Mouse (Mus musculus) stomach, postnatal 0 days (tissue): ENCODE results near the gene Adcy5. TPM values are rescaled to one million over a fixed set of nuclear protein-coding genes. Genes with fewer than 3 reads are reported as not detected.

Source experiments
- ATAC-seq: fragments of 200-750 bp; cut with Nextera tagmentation; 2 replicates; pipeline ENCODE4 v1.8.0; 2017; ENCODE audit not compliant: low FRiP score, low TSS enrichment
- DNase-seq: peaks from one replicate; pipeline ENCODE4 v3.0.0-alpha.2; 2016; ENCODE audit warnings: low spot score
- H3K27ac ChIP-seq: fragments of 300-500 bp; sonication (generic); replicated peaks from 2 replicates; pipeline ENCODE4 v1.5.1; 2014; ENCODE audit warnings: mild to moderate bottlenecking, control low read depth
- H3K27me3 ChIP-seq: fragments of 300-500 bp; sonication (generic); 2 replicates; pipeline ENCODE4 v1.6.1; 2014; ENCODE audit warnings: low read length; ENCODE audit not compliant: control insufficient read depth, insufficient read depth
- H3K36me3 ChIP-seq: fragments of 300-500 bp; sonication (generic); 2 replicates; pipeline ENCODE4 v1.6.1; 2014; ENCODE audit warnings: low read length, mixed read lengths; ENCODE audit not compliant: control insufficient read depth, insufficient read depth
- H3K4me1 ChIP-seq: fragments of 300-500 bp; sonication (generic); replicated peaks from 2 replicates; pipeline ENCODE4 v1.6.1; 2014; ENCODE audit warnings: antibody characterized with exemption; ENCODE audit not compliant: control insufficient read depth, insufficient read depth
- H3K4me2 ChIP-seq: fragments of 300-500 bp; sonication (generic); replicated peaks from 2 replicates; pipeline ENCODE4 v1.6.1; 2014; ENCODE audit warnings: low read depth, mild to moderate bottlenecking, control low read depth, moderate library complexity
- H3K4me3 ChIP-seq: fragments of 300-500 bp; sonication (generic); 2 replicates; pipeline ENCODE4 v1.5.1; 2014; ENCODE audit warnings: low read depth, low read length, control low read depth
- H3K9ac ChIP-seq: fragments of 300-500 bp; sonication (generic); 2 replicates; pipeline ENCODE4 v1.6.1; 2014; ENCODE audit warnings: mild to moderate bottlenecking, low read length, control low read depth, mixed read lengths
- H3K9me3 ChIP-seq: fragments of 300-500 bp; sonication (generic); 2 replicates; pipeline ENCODE4 v1.6.1; 2016; ENCODE audit warnings: low read length; ENCODE audit not compliant: control insufficient read depth
- CTCF ChIP-seq: IDR thresholded peaks from 2 replicates; pipeline ENCODE4 v1.5.1; 2016; ENCODE audit warnings: antibody characterized with exemption, low read depth, mild to moderate bottlenecking, moderate library complexity
- EP300 ChIP-seq: optimal IDR thresholded peaks from 2 replicates; pipeline ENCODE3; 2016; ENCODE audit warnings: antibody characterized with exemption
- WGBS: fragments of 180-500 bp; shearing (Covaris S2); extraction: QIAGEN DNeasy Blood & Tissue Kit; methylation state at CpG from one replicate; pipeline ENCODE4 v1.1.7; 2014; 5-methylcytosine and 5-hydroxymethylcytosine counted together
- polyA plus RNA-seq: library from polyadenylated mRNA; unstranded; fragments of >200 nt; fragmentation: Nextera tagmentation; extraction: Ambion mirVana; gene quantifications from 2 replicates; pipeline ENCODE4 v1.2.1, GENCODE M21; 2015

The Adcy5 gene
- polyA plus RNA-seq, 1 experiment from 2014 or later, result 2.2 TPM

- Histone ChIP-seq H3K9ac (no peak overlapping the region), H3K9me3 (no peaks in the 10 kb centered on the region), H3K36me3 (no peaks in the 10 kb centered on the region), H3K27me3 (no peaks in the 10 kb centered on the region), H3K4me3 (no peak overlapping the region), H3K4me1 (0 out of 2 replicates have a peak, but pooled peaks cover 2% of the 10 kb centered on the region), H3K4me2 (no peak overlapping the region; the same call in 1 of the 2 replicates), H3K27ac (peak overlapping the region; percentile 79; the same call in 1 of the 2 replicates)
- TF ChIP-seq EP300 (no peak), CTCF (peak; percentile 63)
- 49% methylated on average over 8 of the region's 8 CpGs for WGBS
- DNase-seq (no peak), ATAC-seq (peak; percentile 53)
These were observed 43.5 kb upstream of the Adcy5 start for GRCm38 (mm10) chr16:35111143-35111620.

DNA sequence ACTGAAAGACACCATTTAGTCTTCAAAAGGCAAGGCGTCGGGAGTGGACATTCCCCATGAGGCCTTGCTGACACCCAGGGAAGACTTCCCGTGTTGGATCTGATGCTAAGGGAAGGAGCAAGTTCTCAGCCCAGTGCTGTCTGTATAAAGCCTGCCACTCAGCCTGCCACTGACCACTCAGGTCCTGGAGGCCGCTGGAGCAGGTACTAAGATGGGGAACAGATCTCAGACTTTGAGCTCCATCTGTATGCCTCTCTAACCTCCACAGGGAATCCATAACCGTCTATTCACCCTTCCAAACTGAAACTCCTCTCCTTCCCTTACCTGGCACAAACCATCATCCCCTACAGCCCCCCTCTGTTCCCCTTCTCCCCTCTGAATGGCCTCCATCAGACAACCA, 41.2 kb upstream of the Adcy5 start:
- TF ChIP-seq EP300, result no peak
- no peak for TF ChIP-seq CTCF
- Histone ChIP-seq H3K4me1 (0 out of 2 replicates have a peak, but pooled peaks cover 2% of the 10 kb centered on the region), H3K36me3 (no peaks in the 10 kb centered on the region), H3K4me2 (no peak overlapping the region), H3K9me3 (no peaks in the 10 kb centered on the region), H3K27me3 (no peaks in the 10 kb centered on the region), H3K4me3 (no peak overlapping the region), H3K27ac (no peak overlapping the region), H3K9ac (no peak overlapping the region)
- ATAC-seq (no peak), DNase-seq (no peak)
- 81% methylated on average over 5 of the region's 5 CpGs for WGBS

DNA sequence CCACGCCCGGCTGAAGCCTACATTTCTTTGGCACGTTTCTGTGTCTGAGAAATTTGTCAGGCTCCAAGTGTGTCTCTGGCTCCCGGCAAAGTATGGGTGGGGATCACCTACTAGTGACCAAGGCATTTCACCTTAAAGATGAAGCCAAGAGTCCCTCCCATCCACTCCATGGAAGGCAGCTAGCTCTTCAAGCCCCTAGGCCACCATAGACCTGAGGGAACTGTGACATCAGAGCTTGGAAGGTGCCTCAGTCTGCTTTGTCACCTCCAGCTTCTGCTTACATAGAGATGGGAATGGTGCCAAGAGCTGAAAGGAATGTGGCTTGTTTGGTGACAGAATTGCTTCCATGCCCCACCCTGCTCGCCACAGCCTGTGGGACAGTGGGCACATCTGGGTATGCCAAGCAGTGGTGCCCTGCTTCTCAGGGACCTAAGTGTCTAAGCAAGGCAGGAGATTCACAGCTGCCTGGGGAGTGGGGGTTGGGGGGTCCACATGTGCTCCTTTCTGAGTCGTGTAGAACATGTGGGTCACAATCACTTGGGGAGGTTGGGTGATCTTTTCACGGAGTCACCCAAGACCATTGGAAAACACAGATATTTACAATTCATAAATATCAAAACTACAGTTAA, 38.2 kb upstream of the Adcy5 start:
- Histone ChIP-seq H3K9me3 (no peaks in the 10 kb centered on the region), H3K4me2 (no peak overlapping the region), H3K4me3 (no peak overlapping the region), H3K27me3 (no peaks in the 10 kb centered on the region), H3K4me1 (no peaks in the 10 kb centered on the region), H3K9ac (no peak overlapping the region), H3K36me3 (no peaks in the 10 kb centered on the region), H3K27ac (no peak overlapping the region)
- DNase-seq (peak; percentile 50), ATAC-seq (peak; percentile 64; the same call in 1 of the 2 replicates)
- no peak for TF ChIP-seq CTCF
- TF ChIP-seq EP300, result no peak
- WGBS, result 64% methylated on average over 7 of the region's 7 CpGs

DNA sequence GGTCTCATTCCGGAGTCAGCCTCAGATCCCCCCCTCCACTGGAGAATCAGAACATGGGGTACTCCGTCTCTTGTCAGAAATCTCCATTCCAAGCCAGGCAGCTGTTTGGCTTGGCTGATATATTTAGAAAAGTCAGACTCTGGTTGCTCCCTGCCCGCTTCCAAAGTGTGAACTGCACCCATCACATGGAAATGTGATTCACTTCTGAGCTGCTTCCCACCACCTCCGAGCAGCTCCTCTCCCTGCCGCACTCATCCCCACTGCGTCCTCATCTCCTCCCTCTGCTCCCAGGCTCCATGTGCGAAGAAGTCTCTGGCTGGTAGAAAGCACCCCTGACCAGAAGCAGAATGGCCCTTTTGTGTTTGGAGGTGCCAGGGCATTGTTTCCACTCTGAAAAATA, 37.2 kb upstream of the Adcy5 start:
- H3K4me2 ChIP-seq, result no peak overlapping the region
- WGBS, result 54% methylated on average over 7 of the region's 7 CpGs
- ATAC-seq, result no peak

DNA sequence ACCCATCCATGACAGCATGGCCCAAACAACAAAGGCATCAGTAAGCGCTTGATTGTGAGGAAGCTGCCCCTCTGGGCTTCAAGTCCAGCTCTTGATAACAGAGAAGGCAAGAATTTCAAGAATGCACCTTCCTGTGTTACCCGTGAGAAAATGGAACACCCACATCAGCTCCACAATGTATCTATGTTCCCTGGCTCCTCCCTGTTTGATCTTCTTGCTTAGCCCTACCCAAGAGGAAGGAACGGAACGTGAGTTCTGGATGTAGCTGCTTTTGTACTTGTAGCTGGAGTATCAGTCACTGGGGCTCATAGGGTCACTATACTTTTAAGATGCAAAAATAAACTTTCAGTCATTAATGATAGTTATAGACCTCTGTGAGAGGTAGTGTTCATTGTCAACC, 34.1 kb upstream of the Adcy5 start:
- Histone ChIP-seq H3K27ac (no peak overlapping the region), H3K36me3 (no peaks in the 10 kb centered on the region), H3K9ac (no peak overlapping the region), H3K4me3 (no peak overlapping the region), H3K27me3 (no peaks in the 10 kb centered on the region), H3K4me2 (no peak overlapping the region), H3K4me1 (no peaks in the 10 kb centered on the region), H3K9me3 (no peaks in the 10 kb centered on the region)
- DNase-seq (no peak), ATAC-seq (no peak)
- 55% methylated on average over 4 of the region's 4 CpGs for WGBS
- no peak for TF ChIP-seq CTCF
- TF ChIP-seq EP300, result no peak

More for the DNA sequence above, 37.2 kb upstream of the Adcy5 start:
- TF ChIP-seq CTCF, result no peak
- no peak for TF ChIP-seq EP300
- H3K9me3 ChIP-seq, result no peaks in the 10 kb centered on the region
- no peak overlapping the region for H3K4me3 ChIP-seq
- H3K27me3 ChIP-seq, result no peaks in the 10 kb centered on the region
- no peaks in the 10 kb centered on the region for H3K36me3 ChIP-seq
- no peak for DNase-seq
- H3K4me1 ChIP-seq, result no peaks in the 10 kb centered on the region
- H3K9ac ChIP-seq, result no peak overlapping the region
- no peak overlapping the region for H3K27ac ChIP-seq

GRCm38 (mm10) chr16:35127270-35127669, 27.4 kb upstream of the Adcy5 start:
- WGBS, result 88% methylated on average over 5 of the region's 5 CpGs
- DNase-seq (no peak), ATAC-seq (no peak)
- Histone ChIP-seq H3K36me3 (no peaks in the 10 kb centered on the region), H3K27ac (no peak overlapping the region), H3K4me3 (no peak overlapping the region), H3K9ac (no peak overlapping the region), H3K9me3 (no peaks in the 10 kb centered on the region), H3K27me3 (no peaks in the 10 kb centered on the region), H3K4me2 (no peak overlapping the region), H3K4me1 (no peaks in the 10 kb centered on the region)
- no peak for TF ChIP-seq CTCF
- no peak for TF ChIP-seq EP300
